Mouse (Mus musculus): ENCODE results near the gene Sp1.

Sp1 gene

GRCm38 (mm10) chr15:102471295-102471645, 65.3 kb downstream of the Sp1 start:
- DNase-seq (ENCODE audit: inconsistent age in 2 of 2, low spot score in 1 of 2) = no peak

- DNase-seq (ENCODE audit: inconsistent age in 2 of 2, low spot score in 1 of 2) = no peak
Measured at GRCm38 (mm10) chr15:102471727-102472126, 65.8 kb downstream of the Sp1 start.

- DNase-seq (ENCODE audit: inconsistent age in 2 of 2, low spot score in 1 of 2) = no peak
Measured at GRCm38 (mm10) chr15:102473246-102473645, 67.3 kb downstream of the Sp1 start.

GRCm38 (mm10) chr15:102474520-102474919, 68.6 kb downstream of the Sp1 start:
- DNase-seq (ENCODE audit: inconsistent age in 2 of 2, low spot score in 1 of 2) = no peak

GRCm38 (mm10) chr15:102483136-102483535, 77.2 kb downstream of the Sp1 start:
- DNase-seq (ENCODE audit: inconsistent age in 2 of 2, low spot score in 1 of 2) = no peak

- DNase-seq (ENCODE audit: inconsistent age in 2 of 2, low spot score in 1 of 2) = no peak
Measured at GRCm38 (mm10) chr15:102485853-102486252, 79.9 kb downstream of the Sp1 start.
